Mouse (Mus musculus) myocyte (in vitro differentiated cells): ENCODE data around the gene Olfr71.

ENCODE experiments used
- CEBPB ChIP-seq: IDR thresholded peaks from 2 replicates; pipeline ENCODE4 v1.6.1; 2011; ENCODE audit warnings: mild to moderate bottlenecking, moderate library complexity; ENCODE audit not compliant: poor library complexity, insufficient read depth, severe bottlenecking
- E2F4 ChIP-seq: IDR thresholded peaks from one replicate; pipeline ENCODE4 v1.6.1; 2011; ENCODE audit warnings: mild to moderate bottlenecking, control low read depth, moderate library complexity; ENCODE audit not compliant: insufficient read depth
- MAX ChIP-seq: IDR thresholded peaks from one replicate; pipeline ENCODE4 v1.6.1; 2011; ENCODE audit warnings: low read depth, mild to moderate bottlenecking, control low read depth
- MYOD1 ChIP-seq, 3 experiments: IDR thresholded peaks; one replicate each; pipeline ENCODE4 v1.6.1; 2011; ENCODE audit warnings: control low read depth in 2 of 3, low read depth in 2 of 3, mild to moderate bottlenecking in 2 of 3, moderate library complexity in 1 of 3; ENCODE audit not compliant: insufficient read length in 2 of 3, control insufficient read depth in 1 of 3
- MYOG ChIP-seq, 3 experiments: IDR thresholded peaks; one replicate each; pipeline ENCODE4 v1.6.1; 2011; ENCODE audit warnings: control low read depth in 2 of 3, low read depth in 2 of 3, mild to moderate bottlenecking in 2 of 3; ENCODE audit not compliant: insufficient read length in 2 of 3, control insufficient read depth in 1 of 3, insufficient read depth in 1 of 3
- POLR2A ChIP-seq: IDR thresholded peaks from one replicate; pipeline ENCODE4 v1.6.1; 2011; ENCODE audit warnings: low read depth, mild to moderate bottlenecking, control low read depth, moderate library complexity; ENCODE audit not compliant: insufficient read length
- POLR2AphosphoS2 ChIP-seq: IDR thresholded peaks from one replicate; pipeline ENCODE4 v1.6.1; 2011; ENCODE audit warnings: low read depth, control low read depth; ENCODE audit not compliant: insufficient read length
- SRF ChIP-seq: IDR thresholded peaks from one replicate; pipeline ENCODE4 v1.6.1; 2011; ENCODE audit warnings: low read depth; ENCODE audit not compliant: control insufficient read depth, insufficient read length
- TCF12 ChIP-seq: IDR thresholded peaks from one replicate; pipeline ENCODE4 v1.6.1; 2011; ENCODE audit warnings: mild to moderate bottlenecking, control low read depth; ENCODE audit not compliant: poor library complexity, insufficient read depth, severe bottlenecking
- USF1 ChIP-seq: IDR thresholded peaks from one replicate; pipeline ENCODE4 v1.6.1; 2011; ENCODE audit warnings: low read depth, mild to moderate bottlenecking, control low read depth, moderate library complexity

DNA sequence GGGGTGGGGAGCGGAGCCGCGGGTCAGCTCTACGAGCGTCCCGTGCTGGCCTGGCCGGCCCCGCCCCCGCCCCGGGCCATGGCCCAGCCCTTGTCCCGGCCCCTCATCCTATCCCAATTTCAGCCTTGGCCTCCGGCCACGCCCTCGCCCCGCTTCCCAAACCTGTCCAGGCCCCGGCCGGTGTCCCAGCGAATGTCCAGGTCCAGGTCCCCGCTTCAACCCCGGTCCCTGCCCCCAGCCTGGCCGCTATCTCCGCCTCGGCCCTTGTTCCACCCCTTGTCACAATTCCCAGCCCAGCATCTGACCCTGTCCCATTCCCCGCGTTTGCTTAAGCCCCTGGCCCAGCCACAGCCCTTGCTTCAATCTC is 40.6 kb downstream of the Olfr71 start:
- no peak for TF ChIP-seq POLR2A
- no peak for TF ChIP-seq MAX
- no peak for TF ChIP-seq CEBPB
- TF ChIP-seq TCF12, result no peak
- TF ChIP-seq SRF, result no peak
- TF ChIP-seq MYOG (IDR thresholded peaks at IDR 0.05; ENCODE audit: control insufficient read depth in 1 of 3, insufficient read depth in 1 of 3, insufficient read length in 2 of 3, low read depth in 2 of 3), result no peak
- no peak for TF ChIP-seq USF1
- TF ChIP-seq POLR2AphosphoS2, result no peak
- TF ChIP-seq MYOD1 (IDR thresholded peaks at IDR 0.05; ENCODE audit: control insufficient read depth in 1 of 3, insufficient read length in 2 of 3, low read depth in 2 of 3), result no peak
- no peak for TF ChIP-seq E2F4
